Mouse (Mus musculus): ENCODE results near the gene Rcsd1. TPM values are rescaled to one million over a fixed set of nuclear protein-coding genes. Genes with fewer than 3 reads are reported as not detected.

Rcsd1 gene
- polyA plus RNA-seq, 1 experiment = 16.2 TPM

- no peak for DNase-seq (ENCODE audit: low read depth)
Observed at GRCm38 (mm10) chr1:165661725-165662124, 47.8 kb downstream of the Rcsd1 start.

- no peak for DNase-seq (ENCODE audit: low read depth)
Observed at GRCm38 (mm10) chr1:165661191-165661590, 48.4 kb downstream of the Rcsd1 start.

- no peak for DNase-seq (ENCODE audit: low read depth)
Observed at GRCm38 (mm10) chr1:165660774-165661173, 48.8 kb downstream of the Rcsd1 start.

- no peak for DNase-seq (ENCODE audit: low read depth)
Observed at GRCm38 (mm10) chr1:165658602-165659001, 51.0 kb downstream of the Rcsd1 start.

- no peak for DNase-seq (ENCODE audit: low read depth)
Observed at GRCm38 (mm10) chr1:165655482-165655881, 54.1 kb downstream of the Rcsd1 start.

GRCm38 (mm10) chr1:165655022-165655421 is 54.5 kb downstream of the Rcsd1 start:
- DNase-seq (ENCODE audit: low read depth) = no peak

GRCm38 (mm10) chr1:165653126-165653885 is 56.3 kb downstream of the Rcsd1 start:
- DNase-seq (ENCODE audit: low read depth) = no peak

GRCm38 (mm10) chr1:165652507-165652906 is 57.0 kb downstream of the Rcsd1 start:
- no peak for DNase-seq (ENCODE audit: low read depth)

- DNase-seq (ENCODE audit: low read depth) = no peak
Observed at GRCm38 (mm10) chr1:165651158-165651557, 58.4 kb downstream of the Rcsd1 start.

- DNase-seq (ENCODE audit: low read depth) = no peak
Observed at GRCm38 (mm10) chr1:165645102-165645501, 64.5 kb downstream of the Rcsd1 start.

GRCm38 (mm10) chr1:165643735-165644134 is 65.8 kb downstream of the Rcsd1 start:
- DNase-seq (ENCODE audit: low read depth) = no peak

GRCm38 (mm10) chr1:165642780-165643311 is 66.7 kb downstream of the Rcsd1 start:
- DNase-seq (ENCODE audit: low read depth) = no peak

GRCm38 (mm10) chr1:165641786-165642771 is 67.5 kb downstream of the Rcsd1 start:
- DNase-seq (ENCODE audit: low read depth) = no peak

- DNase-seq (ENCODE audit: low read depth) = no peak
Observed at GRCm38 (mm10) chr1:165641271-165641771, 68.2 kb downstream of the Rcsd1 start.

- DNase-seq (ENCODE audit: low read depth) = no peak
Observed at GRCm38 (mm10) chr1:165636289-165636688, 73.3 kb downstream of the Rcsd1 start.

GRCm38 (mm10) chr1:165635055-165635897 is 74.3 kb downstream of the Rcsd1 start:
- DNase-seq (ENCODE audit: low read depth) = no peak

GRCm38 (mm10) chr1:165634151-165634884 is 75.2 kb downstream of the Rcsd1 start, which contains the start of gene Mpzl1:
Gene Mpzl1 (minus strand): TSS chr1:165634538.
- no peak for DNase-seq (ENCODE audit: low read depth)

GRCm38 (mm10) chr1:165633345-165633744 is 76.2 kb downstream of the Rcsd1 start:
- DNase-seq (ENCODE audit: low read depth) = no peak

- no peak for DNase-seq (ENCODE audit: low read depth)
Observed at GRCm38 (mm10) chr1:165631136-165631535, 78.4 kb downstream of the Rcsd1 start.

- no peak for DNase-seq (ENCODE audit: low read depth)
Observed at GRCm38 (mm10) chr1:165629975-165630374, 79.6 kb downstream of the Rcsd1 start.
